Mouse (Mus musculus): Measurements from ENCODE around the gene 1700028J19Rik.
"Not testable (repeated sequence)": the region's sequence is repeated elsewhere in the genome, so short reads cannot be mapped to it uniquely, and the experiment has no call there.

1700028J19Rik gene

GRCm38 (mm10) chr7:44246055-44246983 lies at the start of gene 1700028J19Rik, which contains the start of gene 2410002F23Rik:
Gene 1700028J19Rik (minus strand): TSS chr7:44246695.
Gene 2410002F23Rik (plus strand): TSS chr7:44246722.
- DNase-seq, result peak; percentile 95

- no peak for DNase-seq
These were observed 44.9 kb upstream of the 1700028J19Rik start for GRCm38 (mm10) chr7:44291418-44291817.

GRCm38 (mm10) chr7:44290986-44291385 lies 44.5 kb upstream of the 1700028J19Rik start:
- no peak for DNase-seq

DNA sequence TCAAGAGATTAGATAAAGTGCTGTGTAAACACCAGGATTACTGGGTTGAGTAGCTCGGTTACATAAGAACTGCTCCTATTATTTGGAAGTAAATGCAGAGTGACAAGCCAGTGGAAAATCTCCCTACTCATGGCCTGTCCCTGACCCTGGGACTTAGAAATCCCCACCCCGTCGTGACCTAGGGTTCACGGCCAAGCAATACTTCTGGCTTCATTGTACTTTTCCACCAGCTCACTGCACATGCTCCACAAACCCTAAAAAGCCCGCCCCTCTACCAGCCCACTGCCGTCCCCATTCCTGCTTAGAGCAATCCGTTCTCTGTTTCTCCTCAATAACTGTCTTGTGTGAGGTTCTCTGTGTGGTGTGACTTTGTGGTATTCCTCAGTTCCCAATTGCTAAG lies 41.3 kb upstream of the 1700028J19Rik start:
- no peak for DNase-seq

DNA sequence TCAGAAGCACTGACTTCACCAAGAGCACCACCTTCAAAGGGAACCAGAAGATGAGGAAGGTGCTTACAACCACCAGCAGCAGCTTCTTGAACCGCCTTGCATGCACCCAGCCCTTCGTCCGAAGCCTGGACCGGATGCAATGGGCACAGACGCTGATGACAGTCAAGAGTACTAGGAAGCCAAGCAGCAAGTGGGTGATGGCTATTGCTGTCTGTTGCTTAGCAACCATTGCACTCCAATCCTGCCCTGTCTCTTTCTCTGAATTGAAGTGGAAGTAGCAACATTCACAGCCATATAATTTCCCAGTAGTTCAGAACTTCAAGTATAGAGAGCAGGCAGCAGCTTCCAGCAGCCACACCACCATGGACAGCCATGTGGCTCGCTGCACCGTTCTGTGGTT lies 35.1 kb upstream of the 1700028J19Rik start:
- no peak for DNase-seq

GRCm38 (mm10) chr7:44280959-44281358 lies 34.5 kb upstream of the 1700028J19Rik start:
- no peak for DNase-seq

DNA sequence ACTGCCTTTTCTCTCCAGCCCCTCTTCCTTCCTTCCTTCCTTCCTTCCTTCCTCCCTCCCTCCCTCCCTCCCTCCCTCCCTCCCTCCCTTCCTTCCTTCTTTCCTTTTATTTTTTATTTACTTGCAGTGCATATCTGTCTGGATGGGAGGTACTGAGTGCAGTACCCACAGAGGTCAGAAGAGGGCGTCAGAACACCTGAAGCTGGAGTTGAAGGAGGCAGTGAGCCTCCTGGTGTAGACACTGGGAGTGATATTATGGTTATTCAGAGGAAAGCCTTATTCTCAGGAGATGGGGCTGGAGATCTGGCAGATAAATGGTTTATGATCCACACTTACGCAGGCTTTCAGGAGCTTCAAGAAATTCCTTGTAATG lies 30.7 kb upstream of the 1700028J19Rik start:
- peak; percentile 62 for DNase-seq

DNA sequence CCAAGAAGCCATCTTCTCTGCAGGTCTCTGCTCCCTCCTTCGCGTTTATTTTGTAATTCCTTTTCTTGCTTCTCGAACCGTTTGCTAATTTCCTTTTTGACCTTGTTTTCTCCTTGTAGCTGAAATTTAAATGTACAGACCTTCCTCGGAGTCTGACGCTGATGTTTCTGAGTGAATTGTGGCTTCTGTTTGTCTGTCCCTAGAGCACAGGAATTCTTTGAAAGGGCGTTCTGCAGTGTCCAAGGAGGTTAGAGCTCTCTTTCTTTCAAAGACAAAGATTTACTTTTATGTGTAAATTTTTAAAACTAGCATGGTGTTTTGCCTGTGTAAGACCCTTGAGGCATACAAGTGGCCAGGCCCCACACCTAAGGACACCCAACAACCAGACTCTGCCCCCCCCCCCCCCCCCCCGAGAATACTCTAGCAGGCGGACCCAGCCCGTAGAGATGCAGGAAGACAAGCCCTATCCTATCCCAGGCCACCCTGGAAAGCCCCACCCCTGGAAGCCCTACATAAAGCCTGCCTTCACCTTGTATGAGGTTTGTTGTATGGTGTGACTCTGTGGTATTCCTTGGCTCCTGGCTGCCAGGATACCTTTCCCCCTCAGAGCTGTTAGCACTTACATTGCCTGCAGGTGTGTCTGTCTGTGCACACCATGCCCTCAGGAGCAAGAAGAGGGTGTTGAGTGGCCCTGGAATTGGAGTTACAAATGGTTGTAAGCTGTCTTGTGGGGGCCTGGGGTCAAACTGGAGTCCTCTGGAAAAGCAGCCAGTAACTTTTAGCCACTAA lies 30.2 kb upstream of the 1700028J19Rik start:
- no peak for DNase-seq

GRCm38 (mm10) chr7:44275546-44275945 lies 29.1 kb upstream of the 1700028J19Rik start:
- no peak for DNase-seq

DNA sequence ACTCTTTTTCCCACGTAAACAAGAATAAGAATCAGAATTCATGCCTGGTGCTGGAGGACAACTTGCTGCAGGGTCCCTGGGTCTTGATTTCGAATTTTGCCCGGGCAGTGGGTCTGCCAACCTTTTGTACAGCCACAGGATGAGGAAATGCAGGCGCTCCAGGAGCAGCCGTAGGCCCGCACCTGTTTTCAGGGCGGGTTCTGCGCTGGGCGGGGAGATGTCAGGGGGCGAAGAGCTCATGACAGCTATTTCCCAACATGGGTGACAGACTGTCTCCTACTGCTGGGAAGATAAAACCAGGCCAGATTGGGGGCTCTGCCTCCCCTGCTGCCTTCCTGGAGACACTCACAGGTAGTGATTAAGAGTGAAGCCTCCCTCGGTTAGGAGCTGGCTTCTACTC lies 27.6 kb upstream of the 1700028J19Rik start:
- no peak for DNase-seq

DNA sequence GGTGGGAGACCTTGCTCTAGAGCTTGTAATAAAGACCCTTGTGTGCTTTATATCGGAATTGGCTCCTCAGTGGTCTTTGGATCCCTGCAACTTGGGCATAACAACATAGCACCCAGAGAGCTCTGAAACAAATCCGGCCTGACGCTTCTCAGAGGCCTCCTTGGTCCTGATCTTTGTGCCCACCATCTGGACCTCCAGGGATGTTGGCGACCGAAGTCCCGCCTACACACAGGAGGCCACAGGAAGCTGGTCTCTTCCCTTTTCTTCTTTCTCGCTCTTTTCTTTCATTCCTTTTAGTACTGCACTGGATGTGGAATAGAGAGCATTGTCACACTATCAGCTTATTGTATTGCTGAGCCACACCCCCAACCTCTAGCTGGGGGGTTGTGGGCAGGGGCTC lies 27.0 kb upstream of the 1700028J19Rik start:
- no peak for DNase-seq

GRCm38 (mm10) chr7:44272546-44272945 lies 26.1 kb upstream of the 1700028J19Rik start:
- DNase-seq, result no peak

DNA sequence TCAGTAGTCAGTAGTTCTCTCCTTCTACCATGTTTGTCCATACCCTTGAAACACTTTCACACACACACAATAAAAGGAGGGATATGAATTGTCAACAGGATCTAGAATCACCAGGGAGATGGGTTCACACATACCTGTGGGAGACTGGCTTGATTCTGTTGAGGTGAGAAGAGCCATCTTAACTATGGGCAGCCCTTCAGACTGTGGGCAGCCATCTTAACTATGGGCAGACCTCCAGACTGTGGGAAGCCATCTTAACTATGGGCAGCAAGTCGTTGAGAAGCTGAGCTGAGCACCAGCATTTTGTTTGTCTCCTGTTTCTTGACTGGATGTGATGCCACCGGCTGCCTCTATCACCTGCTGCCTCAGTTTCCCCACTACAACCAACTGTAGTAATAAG lies 24.8 kb upstream of the 1700028J19Rik start:
- DNase-seq, result peak; percentile 50

- no peak for DNase-seq
These were observed 22.9 kb upstream of the 1700028J19Rik start for GRCm38 (mm10) chr7:44269397-44269796.

GRCm38 (mm10) chr7:44268117-44268516 lies 21.6 kb upstream of the 1700028J19Rik start:
- no peak for DNase-seq

GRCm38 (mm10) chr7:44262791-44263643 lies 16.5 kb upstream of the 1700028J19Rik start:
- DNase-seq, result peak; percentile 95

GRCm38 (mm10) chr7:44261147-44261546 lies 14.7 kb upstream of the 1700028J19Rik start, which contains the start of gene Gm15517:
Gene Gm15517 (plus strand): TSS chr7:44261447.
- no peak for DNase-seq

GRCm38 (mm10) chr7:44260410-44260809 lies 13.9 kb upstream of the 1700028J19Rik start:
- DNase-seq, result no peak

- DNase-seq, result no peak
These were observed 10.8 kb upstream of the 1700028J19Rik start, which contains the start of gene Acp4 for GRCm38 (mm10) chr7:44257278-44257677. Gene Acp4 (minus strand): TSS chr7:44257378.

DNA sequence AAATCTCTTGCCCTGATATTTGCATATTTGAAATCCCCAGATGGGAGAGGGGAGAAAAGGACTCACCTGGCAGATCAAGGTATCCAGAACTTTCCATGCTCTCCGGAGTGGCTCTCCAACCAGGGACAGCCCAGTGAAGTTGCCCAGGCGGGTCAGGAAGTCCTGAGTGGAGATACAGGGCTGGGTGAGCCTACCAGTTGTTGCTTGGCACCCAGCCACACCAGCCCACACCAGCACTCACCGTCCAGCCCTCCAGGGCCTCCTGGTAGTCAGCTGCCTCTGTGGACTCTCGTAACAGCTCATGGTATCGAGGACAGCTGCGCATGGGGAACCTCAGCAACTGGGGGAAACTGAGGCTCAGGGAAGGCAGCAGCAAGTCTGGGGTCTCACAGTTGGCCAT lies 8.4 kb upstream of the 1700028J19Rik start:
- no peak for DNase-seq

GRCm38 (mm10) chr7:44253023-44253616 lies 6.6 kb upstream of the 1700028J19Rik start:
- no peak for DNase-seq

GRCm38 (mm10) chr7:44250732-44251275 lies 4.3 kb upstream of the 1700028J19Rik start:
- not testable (repeated sequence) for DNase-seq

Measured in retina, postnatal 1 day (tissue).